Mouse (Mus musculus): ENCODE results near the gene Vps35l. TPM values are rescaled to one million over a fixed set of nuclear protein-coding genes. Genes with fewer than 3 reads are reported as not detected.

Gene Vps35l
- polyA plus RNA-seq, 1 experiment from 2014 or later: 48.8 TPM

GRCm38 (mm10) chr7:118854606-118855005 lies 114.6 kb downstream of the Vps35l start:
- Histone ChIP-seq H3K27ac (ENCODE audit: low read length) (no peak overlapping the region), H3K4me3 (ENCODE audit: low read length) (peak overlapping the region; percentile 92), H3K36me3 (ENCODE audit: control insufficient read depth, insufficient read depth) (peaks cover 16% of the 10 kb centered on the region), H3K4me1 (ENCODE audit: control insufficient read depth, insufficient read depth, low read length) (peaks cover 37% of the 10 kb centered on the region), H3K27me3 (ENCODE audit: control insufficient read depth, insufficient read depth, low read length) (no peaks in the 10 kb centered on the region), H3K4me2 (ENCODE audit: low read depth, low read length) (peak overlapping the region; percentile 89), H3K9me3 (replicated peaks; ENCODE audit: control insufficient read depth, low read length) (no peaks in the 10 kb centered on the region), H3K9ac (ENCODE audit: low read length) (peak overlapping the region; percentile 86)
- ATAC-seq (replicated peaks; ENCODE audit: extremely low read depth, insufficient read depth, low FRiP score): no peak
- WGBS: 10% methylated on average over 3 of the region's 3 CpGs

- Histone ChIP-seq H3K9me3 (replicated peaks; ENCODE audit: control insufficient read depth, low read length) (no peaks in the 10 kb centered on the region), H3K4me2 (ENCODE audit: low read depth, low read length) (peak within 1 kb of the TSS; percentile 89), H3K9ac (ENCODE audit: low read length) (peak within 1 kb of the TSS; percentile 86), H3K36me3 (ENCODE audit: control insufficient read depth, insufficient read depth) (peaks cover 12% of the 10 kb centered on the region), H3K4me3 (ENCODE audit: low read length) (peak within 1 kb of the TSS; percentile 92), H3K27me3 (ENCODE audit: control insufficient read depth, insufficient read depth, low read length) (no peaks in the 10 kb centered on the region), H3K27ac (ENCODE audit: low read length) (peak within 1 kb of the TSS; percentile 64), H3K4me1 (ENCODE audit: control insufficient read depth, insufficient read depth, low read length) (peaks cover 29% of the 10 kb centered on the region)
- under 1% methylated on average over 57 of the region's 57 CpGs for WGBS
- ATAC-seq (replicated peaks; ENCODE audit: extremely low read depth, insufficient read depth, low FRiP score): peak; percentile 93
Observed at GRCm38 (mm10) chr7:118855171-118855876, 115.3 kb downstream of the Vps35l start, which contains the start of gene Iqck. Gene Iqck (plus strand): TSS chr7:118855752.

GRCm38 (mm10) chr7:118855877-118856304 lies 115.9 kb downstream of the Vps35l start, which contains the start of gene Knop1:
Gene Knop1 (minus strand): TSS chr7:118856254.
- Histone ChIP-seq H3K36me3 (ENCODE audit: control insufficient read depth, insufficient read depth) (peaks cover 12% of the 10 kb centered on the region; the same call in 1 of the 2 replicates), H3K4me2 (ENCODE audit: low read depth, low read length) (peak within 1 kb of the TSS; percentile 89), H3K27ac (ENCODE audit: low read length) (peak within 1 kb of the TSS; percentile 64), H3K4me3 (ENCODE audit: low read length) (peak within 1 kb of the TSS; percentile 92), H3K27me3 (ENCODE audit: control insufficient read depth, insufficient read depth, low read length) (no peaks in the 10 kb centered on the region), H3K4me1 (ENCODE audit: control insufficient read depth, insufficient read depth, low read length) (peaks cover 24% of the 10 kb centered on the region), H3K9ac (ENCODE audit: low read length) (peak within 1 kb of the TSS; percentile 86), H3K9me3 (replicated peaks; ENCODE audit: control insufficient read depth, low read length) (no peaks in the 10 kb centered on the region)
- under 1% methylated on average over 40 of the region's 46 CpGs for WGBS
- peak; percentile 63 for ATAC-seq (replicated peaks; ENCODE audit: extremely low read depth, insufficient read depth, low FRiP score)

GRCm38 (mm10) chr7:118858640-118859039 lies 118.6 kb downstream of the Vps35l start:
- ATAC-seq (replicated peaks; ENCODE audit: extremely low read depth, insufficient read depth, low FRiP score): no peak
- H3K9ac ChIP-seq (ENCODE audit: low read length): no peak overlapping the region
- H3K4me2 ChIP-seq (ENCODE audit: low read depth, low read length): no peak overlapping the region
- H3K9me3 ChIP-seq (replicated peaks; ENCODE audit: control insufficient read depth, low read length): no peaks in the 10 kb centered on the region
- H3K4me1 ChIP-seq (ENCODE audit: control insufficient read depth, insufficient read depth, low read length): peaks cover 12% of the 10 kb centered on the region
- 80% methylated on average over 1 of the region's 1 CpGs for WGBS
- H3K27me3 ChIP-seq (ENCODE audit: control insufficient read depth, insufficient read depth, low read length): no peaks in the 10 kb centered on the region
- no peak overlapping the region for H3K4me3 ChIP-seq (ENCODE audit: low read length)
- H3K27ac ChIP-seq (ENCODE audit: low read length): no peak overlapping the region
- H3K36me3 ChIP-seq (ENCODE audit: control insufficient read depth, insufficient read depth): no peaks in the 10 kb centered on the region

- no peaks in the 10 kb centered on the region for H3K36me3 ChIP-seq (ENCODE audit: control insufficient read depth, insufficient read depth)
- no peak overlapping the region for H3K9ac ChIP-seq (ENCODE audit: low read length)
- ATAC-seq (replicated peaks; ENCODE audit: extremely low read depth, insufficient read depth, low FRiP score): no peak
- H3K4me1 ChIP-seq (ENCODE audit: control insufficient read depth, insufficient read depth, low read length): no peaks in the 10 kb centered on the region
- no peak overlapping the region for H3K4me2 ChIP-seq (ENCODE audit: low read depth, low read length)
- H3K9me3 ChIP-seq (replicated peaks; ENCODE audit: control insufficient read depth, low read length): no peaks in the 10 kb centered on the region
- no peak overlapping the region for H3K27ac ChIP-seq (ENCODE audit: low read length)
- WGBS: 46% methylated on average over 2 of the region's 2 CpGs
- no peaks in the 10 kb centered on the region for H3K27me3 ChIP-seq (ENCODE audit: control insufficient read depth, insufficient read depth, low read length)
- no peak overlapping the region for H3K4me3 ChIP-seq (ENCODE audit: low read length)
Observed at GRCm38 (mm10) chr7:118865362-118865761, 125.3 kb downstream of the Vps35l start.

- H3K9ac ChIP-seq (ENCODE audit: low read length): no peak overlapping the region
- H3K4me3 ChIP-seq (ENCODE audit: low read length): no peak overlapping the region
- H3K4me2 ChIP-seq (ENCODE audit: low read depth, low read length): no peak overlapping the region
- H3K9me3 ChIP-seq (replicated peaks; ENCODE audit: control insufficient read depth, low read length): no peaks in the 10 kb centered on the region
- 84% methylated on average over 3 of the region's 3 CpGs for WGBS
- no peak overlapping the region for H3K27ac ChIP-seq (ENCODE audit: low read length)
- H3K27me3 ChIP-seq (ENCODE audit: control insufficient read depth, insufficient read depth, low read length): no peaks in the 10 kb centered on the region
- H3K4me1 ChIP-seq (ENCODE audit: control insufficient read depth, insufficient read depth, low read length): no peaks in the 10 kb centered on the region
- no peaks in the 10 kb centered on the region for H3K36me3 ChIP-seq (ENCODE audit: control insufficient read depth, insufficient read depth)
- no peak for ATAC-seq (replicated peaks; ENCODE audit: extremely low read depth, insufficient read depth, low FRiP score)
Observed at GRCm38 (mm10) chr7:118879466-118880029, 139.5 kb downstream of the Vps35l start.

GRCm38 (mm10) chr7:118883957-118884356 lies 143.9 kb downstream of the Vps35l start:
- WGBS: 54% methylated on average over 4 of the region's 4 CpGs
- H3K4me2 ChIP-seq (ENCODE audit: low read depth, low read length): no peak overlapping the region
- no peak overlapping the region for H3K9ac ChIP-seq (ENCODE audit: low read length)
- no peaks in the 10 kb centered on the region for H3K27me3 ChIP-seq (ENCODE audit: control insufficient read depth, insufficient read depth, low read length)
- H3K4me1 ChIP-seq (ENCODE audit: control insufficient read depth, insufficient read depth, low read length): no peaks in the 10 kb centered on the region
- no peak overlapping the region for H3K4me3 ChIP-seq (ENCODE audit: low read length)
- H3K9me3 ChIP-seq (replicated peaks; ENCODE audit: control insufficient read depth, low read length): no peaks in the 10 kb centered on the region
- ATAC-seq (replicated peaks; ENCODE audit: extremely low read depth, insufficient read depth, low FRiP score): no peak
- no peaks in the 10 kb centered on the region for H3K36me3 ChIP-seq (ENCODE audit: control insufficient read depth, insufficient read depth)
- H3K27ac ChIP-seq (ENCODE audit: low read length): no peak overlapping the region

- Histone ChIP-seq H3K36me3 (ENCODE audit: control insufficient read depth, insufficient read depth) (no peaks in the 10 kb centered on the region), H3K9me3 (replicated peaks; ENCODE audit: control insufficient read depth, low read length) (no peaks in the 10 kb centered on the region), H3K4me1 (ENCODE audit: control insufficient read depth, insufficient read depth, low read length) (no peaks in the 10 kb centered on the region), H3K9ac (ENCODE audit: low read length) (no peak overlapping the region), H3K4me2 (ENCODE audit: low read depth, low read length) (no peak overlapping the region), H3K4me3 (ENCODE audit: low read length) (no peak overlapping the region), H3K27ac (ENCODE audit: low read length) (no peak overlapping the region), H3K27me3 (ENCODE audit: control insufficient read depth, insufficient read depth, low read length) (no peaks in the 10 kb centered on the region)
- no peak for ATAC-seq (replicated peaks; ENCODE audit: extremely low read depth, insufficient read depth, low FRiP score)
- WGBS: 71% methylated on average over 4 of the region's 4 CpGs
Observed at GRCm38 (mm10) chr7:118884969-118885368, 144.9 kb downstream of the Vps35l start.

- Histone ChIP-seq H3K4me2 (ENCODE audit: low read depth, low read length) (no peak overlapping the region), H3K9me3 (replicated peaks; ENCODE audit: control insufficient read depth, low read length) (no peaks in the 10 kb centered on the region), H3K27ac (ENCODE audit: low read length) (no peak overlapping the region), H3K27me3 (ENCODE audit: control insufficient read depth, insufficient read depth, low read length) (no peaks in the 10 kb centered on the region), H3K9ac (ENCODE audit: low read length) (no peak overlapping the region), H3K4me1 (ENCODE audit: control insufficient read depth, insufficient read depth, low read length) (no peaks in the 10 kb centered on the region), H3K36me3 (ENCODE audit: control insufficient read depth, insufficient read depth) (no peaks in the 10 kb centered on the region), H3K4me3 (ENCODE audit: low read length) (no peak overlapping the region)
- no peak for ATAC-seq (replicated peaks; ENCODE audit: extremely low read depth, insufficient read depth, low FRiP score)
- WGBS: 53% methylated on average over 6 of the region's 6 CpGs
Observed at GRCm38 (mm10) chr7:118887303-118888055, 147.5 kb downstream of the Vps35l start.
